Mouse (Mus musculus): ENCODE measurements around the gene Znrf1. TPM values are rescaled to one million over a fixed set of nuclear protein-coding genes. Genes with fewer than 3 reads are reported as not detected.
A peak's percentile ranks its signal among the peaks of the same experiment; 100 is the strongest.

Gene Znrf1
- polyA plus RNA-seq, 1 experiment from 2014 or later, result 104 TPM

GRCm38 (mm10) chr8:111513446-111513845 is 22.5 kb upstream of the Znrf1 start:
- ATAC-seq (ENCODE audit: low FRiP score), result no peak

GRCm38 (mm10) chr8:111516451-111517035 is 19.4 kb upstream of the Znrf1 start:
- Histone ChIP-seq H3K9me3 (replicated peaks) (no peaks in the 10 kb centered on the region), H3K27ac (no peak overlapping the region), H3K4me1 (peaks cover 10% of the 10 kb centered on the region), H3K9ac (no peak overlapping the region), H3K4me3 (no peak overlapping the region), H3K36me3 (peaks cover 3% of the 10 kb centered on the region; the same call in 1 of the 2 replicates), H3K4me2 (replicated peaks) (no peak overlapping the region), H3K27me3 (no peaks in the 10 kb centered on the region)
- whole genome bisulfite sequencing, result 83% methylated on average over 7 of the region's 7 CpGs
- ATAC-seq (ENCODE audit: low FRiP score), result no peak

More at GRCm38 (mm10) chr8:111513446-111513845, 22.5 kb upstream of the Znrf1 start:
- Histone ChIP-seq H3K9me3 (replicated peaks) (no peaks in the 10 kb centered on the region), H3K27me3 (no peaks in the 10 kb centered on the region), H3K4me3 (no peak overlapping the region), H3K4me1 (peaks cover 7% of the 10 kb centered on the region; the same call in 1 of the 2 replicates), H3K36me3 (peaks cover 3% of the 10 kb centered on the region; the same call in 1 of the 2 replicates), H3K27ac (no peak overlapping the region), H3K9ac (no peak overlapping the region), H3K4me2 (replicated peaks) (no peak overlapping the region)
- WGBS, result 82% methylated on average over 8 of the region's 8 CpGs

DNA sequence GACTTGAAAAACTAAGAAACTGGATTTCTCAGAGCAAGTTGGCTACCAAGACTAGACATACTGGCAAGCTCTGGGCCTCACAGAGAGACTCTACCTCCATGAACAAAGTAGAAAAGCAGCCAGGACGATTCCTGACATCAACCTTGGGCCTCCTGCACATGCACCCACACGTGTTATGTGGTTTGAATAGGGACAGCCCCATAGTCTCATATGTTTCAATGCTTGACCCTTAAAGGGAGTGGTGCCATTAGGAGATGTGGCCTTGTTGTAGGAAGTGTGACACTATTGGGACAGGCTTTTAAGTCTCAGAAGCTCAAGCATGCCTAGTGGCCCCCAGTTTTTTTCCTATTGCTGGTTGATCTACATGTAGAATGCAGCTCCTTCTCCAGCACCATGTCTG is 18.4 kb upstream of the Znrf1 start:
- H3K27me3 ChIP-seq, result no peaks in the 10 kb centered on the region
- no peak overlapping the region for H3K9ac ChIP-seq
- H3K4me3 ChIP-seq, result no peak overlapping the region
- 92% methylated on average over 2 of the region's 2 CpGs for WGBS
- H3K36me3 ChIP-seq, result peaks cover 3% of the 10 kb centered on the region; the same call in 1 of the 2 replicates
- no peak for ATAC-seq (ENCODE audit: low FRiP score)
- H3K9me3 ChIP-seq (replicated peaks), result no peaks in the 10 kb centered on the region
- H3K4me1 ChIP-seq, result peaks cover 10% of the 10 kb centered on the region
- H3K27ac ChIP-seq, result no peak overlapping the region
- no peak overlapping the region for H3K4me2 ChIP-seq (replicated peaks)

GRCm38 (mm10) chr8:111521713-111522429 is 14.0 kb upstream of the Znrf1 start, which contains the start of gene Wdr59:
Wdr59 (minus strand) TSS chr8:111522092.
- Histone ChIP-seq H3K9ac (peak within 1 kb of the TSS; percentile 65), H3K36me3 (no peaks in the 10 kb centered on the region), H3K27ac (no peak within 1 kb of the TSS), H3K4me3 (peak within 1 kb of the TSS; percentile 73), H3K4me1 (peaks cover 8% of the 10 kb centered on the region), H3K9me3 (replicated peaks) (no peaks in the 10 kb centered on the region), H3K4me2 (replicated peaks) (peak within 1 kb of the TSS; percentile 62), H3K27me3 (no peaks in the 10 kb centered on the region)
- WGBS, result 1% methylated on average over 32 of the region's 34 CpGs
- ATAC-seq (ENCODE audit: low FRiP score), result peak; percentile 97

GRCm38 (mm10) chr8:111526403-111527024 is 9.4 kb upstream of the Znrf1 start:
- H3K4me2 ChIP-seq (replicated peaks), result no peak overlapping the region
- no peaks in the 10 kb centered on the region for H3K9me3 ChIP-seq (replicated peaks)
- 89% methylated on average over 6 of the region's 6 CpGs for WGBS
- no peaks in the 10 kb centered on the region for H3K36me3 ChIP-seq
- no peak overlapping the region for H3K27ac ChIP-seq
- H3K4me3 ChIP-seq, result no peak overlapping the region
- peaks cover 2% of the 10 kb centered on the region; the same call in 1 of the 2 replicates for H3K27me3 ChIP-seq
- no peak for ATAC-seq (ENCODE audit: low FRiP score)
- no peak overlapping the region for H3K9ac ChIP-seq
- H3K4me1 ChIP-seq, result no peaks in the 10 kb centered on the region

GRCm38 (mm10) chr8:111527149-111527548 is 8.7 kb upstream of the Znrf1 start:
- no peaks in the 10 kb centered on the region for H3K9me3 ChIP-seq (replicated peaks)
- 67% methylated on average over 8 of the region's 8 CpGs for WGBS
- no peak for ATAC-seq (ENCODE audit: low FRiP score)
- peaks cover 2% of the 10 kb centered on the region; the same call in 1 of the 2 replicates for H3K27me3 ChIP-seq
- no peak overlapping the region for H3K9ac ChIP-seq
- no peaks in the 10 kb centered on the region for H3K4me1 ChIP-seq
- H3K4me2 ChIP-seq (replicated peaks), result no peak overlapping the region
- H3K27ac ChIP-seq, result no peak overlapping the region
- no peak overlapping the region for H3K4me3 ChIP-seq
- no peaks in the 10 kb centered on the region for H3K36me3 ChIP-seq

- Histone ChIP-seq H3K4me1 (no peaks in the 10 kb centered on the region), H3K9ac (no peak overlapping the region), H3K4me2 (replicated peaks) (no peak overlapping the region), H3K9me3 (replicated peaks) (no peaks in the 10 kb centered on the region), H3K27ac (no peak overlapping the region), H3K36me3 (no peaks in the 10 kb centered on the region), H3K4me3 (no peak overlapping the region), H3K27me3 (peaks cover 2% of the 10 kb centered on the region; the same call in 1 of the 2 replicates)
- 84% methylated on average over 5 of the region's 5 CpGs for WGBS
- ATAC-seq (ENCODE audit: low FRiP score), result no peak
Observed at GRCm38 (mm10) chr8:111528071-111528470, 7.8 kb upstream of the Znrf1 start.

DNA sequence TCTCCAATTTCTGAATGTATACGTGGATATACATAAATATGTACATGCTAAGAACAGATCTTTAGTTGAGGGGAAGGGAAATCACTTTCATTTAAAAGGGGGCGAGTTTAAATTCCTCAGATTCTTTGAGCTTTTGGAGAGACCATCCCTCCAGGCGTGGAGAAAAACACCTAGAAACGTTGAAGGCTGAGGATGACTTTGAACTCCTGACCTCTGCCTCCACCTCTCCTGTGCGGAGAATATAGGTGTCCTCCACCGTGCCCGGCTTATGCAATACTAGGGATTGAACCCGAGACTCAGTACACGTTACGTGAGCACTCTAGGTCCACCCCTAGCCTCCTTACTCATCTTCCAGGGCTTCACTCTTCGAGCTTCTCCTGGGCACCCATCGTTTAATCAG is 4.7 kb upstream of the Znrf1 start:
- Histone ChIP-seq H3K4me1 (no peaks in the 10 kb centered on the region), H3K4me2 (replicated peaks) (no peak overlapping the region), H3K9me3 (replicated peaks) (no peaks in the 10 kb centered on the region), H3K27ac (no peak overlapping the region), H3K4me3 (no peak overlapping the region), H3K27me3 (peaks cover 2% of the 10 kb centered on the region; the same call in 1 of the 2 replicates), H3K9ac (no peak overlapping the region), H3K36me3 (no peaks in the 10 kb centered on the region)
- ATAC-seq (ENCODE audit: low FRiP score), result no peak
- 79% methylated on average over 12 of the region's 12 CpGs for WGBS

GRCm38 (mm10) chr8:111531621-111532020 is 4.3 kb upstream of the Znrf1 start:
- Histone ChIP-seq H3K27me3 (peaks cover 2% of the 10 kb centered on the region; the same call in 1 of the 2 replicates), H3K9me3 (replicated peaks) (no peaks in the 10 kb centered on the region), H3K4me3 (no peak overlapping the region), H3K4me1 (no peaks in the 10 kb centered on the region), H3K9ac (no peak overlapping the region), H3K4me2 (replicated peaks) (no peak overlapping the region), H3K36me3 (no peaks in the 10 kb centered on the region), H3K27ac (no peak overlapping the region)
- WGBS, result 89% methylated on average over 17 of the region's 17 CpGs
- no peak for ATAC-seq (ENCODE audit: low FRiP score)

DNA sequence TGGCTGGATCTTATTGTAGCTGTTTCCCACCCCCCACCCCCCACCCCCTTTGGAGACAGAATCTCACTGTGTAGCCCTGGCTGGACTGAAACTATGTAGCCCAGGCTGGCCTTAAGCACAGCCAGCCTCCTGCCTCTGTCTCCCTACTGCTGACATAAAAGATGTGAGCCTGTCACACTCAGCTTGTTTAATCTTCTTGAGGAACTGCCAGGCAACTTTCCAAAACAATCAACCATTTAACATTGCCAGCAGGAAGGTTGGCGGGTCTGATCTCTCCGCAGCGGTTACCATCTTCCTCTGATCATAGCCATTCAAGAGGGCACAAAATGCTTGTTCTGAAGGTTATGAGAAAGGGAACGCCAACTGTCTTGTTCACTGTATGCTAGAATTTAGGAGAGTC is 2.4 kb upstream of the Znrf1 start:
- no peak for ATAC-seq (ENCODE audit: low FRiP score)
- Histone ChIP-seq H3K36me3 (no peaks in the 10 kb centered on the region), H3K4me2 (replicated peaks) (no peak overlapping the region), H3K27ac (no peak overlapping the region), H3K4me1 (peaks cover 7% of the 10 kb centered on the region), H3K9ac (no peak overlapping the region), H3K4me3 (no peak overlapping the region), H3K27me3 (peaks cover 2% of the 10 kb centered on the region; the same call in 1 of the 2 replicates), H3K9me3 (replicated peaks) (no peaks in the 10 kb centered on the region)
- WGBS, result 69% methylated on average over 4 of the region's 4 CpGs

DNA sequence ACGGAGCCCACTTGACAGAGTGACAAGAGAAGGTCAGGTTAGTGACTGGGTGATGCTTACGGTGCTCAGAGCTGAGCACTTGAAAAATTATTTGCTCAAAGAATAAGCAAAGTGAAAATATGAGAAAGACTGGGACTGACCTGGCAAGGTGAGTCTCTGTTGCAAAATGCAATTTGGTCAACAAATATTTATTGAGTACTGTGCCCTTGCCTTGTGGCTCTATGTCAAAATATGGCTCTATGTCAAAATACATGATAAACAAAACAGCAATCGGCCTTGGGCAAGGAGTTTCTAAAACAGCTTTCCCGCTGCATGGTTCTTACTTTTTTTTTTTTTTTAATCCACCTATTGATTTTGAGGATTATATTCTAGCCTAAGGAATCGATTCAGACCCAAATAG is 406 bp upstream of the Znrf1 start:
- Histone ChIP-seq H3K27ac (peak overlapping the region; percentile 96; the same call in 1 of the 2 replicates), H3K4me3 (peak overlapping the region; percentile 83), H3K9ac (no peak overlapping the region), H3K27me3 (no peaks in the 10 kb centered on the region), H3K9me3 (replicated peaks) (no peaks in the 10 kb centered on the region), H3K36me3 (no peaks in the 10 kb centered on the region), H3K4me2 (replicated peaks) (peak overlapping the region; percentile 84), H3K4me1 (peaks cover 25% of the 10 kb centered on the region)
- 55% methylated on average over 5 of the region's 5 CpGs for WGBS
- no peak for ATAC-seq (ENCODE audit: low FRiP score)

- peaks cover 35% of the 10 kb centered on the region for H3K4me1 ChIP-seq
- ATAC-seq (ENCODE audit: low FRiP score), result peak; percentile 55
- WGBS, result under 1% methylated on average over 55 of the region's 64 CpGs
Observed at GRCm38 (mm10) chr8:111536978-111537764, 1.3 kb downstream of the Znrf1 start.

More at GRCm38 (mm10) chr8:111536978-111537764, 1.3 kb downstream of the Znrf1 start:
- Histone ChIP-seq H3K9ac (peak overlapping the region; percentile 97), H3K4me3 (peak overlapping the region; percentile 83), H3K27me3 (no peaks in the 10 kb centered on the region), H3K4me2 (replicated peaks) (peak overlapping the region; percentile 84), H3K27ac (peak overlapping the region; percentile 96), H3K9me3 (replicated peaks) (no peaks in the 10 kb centered on the region), H3K36me3 (no peaks in the 10 kb centered on the region)
